13 mouse cellular contexts compared by ENCODE assay signal in the genomic region with DNA sequence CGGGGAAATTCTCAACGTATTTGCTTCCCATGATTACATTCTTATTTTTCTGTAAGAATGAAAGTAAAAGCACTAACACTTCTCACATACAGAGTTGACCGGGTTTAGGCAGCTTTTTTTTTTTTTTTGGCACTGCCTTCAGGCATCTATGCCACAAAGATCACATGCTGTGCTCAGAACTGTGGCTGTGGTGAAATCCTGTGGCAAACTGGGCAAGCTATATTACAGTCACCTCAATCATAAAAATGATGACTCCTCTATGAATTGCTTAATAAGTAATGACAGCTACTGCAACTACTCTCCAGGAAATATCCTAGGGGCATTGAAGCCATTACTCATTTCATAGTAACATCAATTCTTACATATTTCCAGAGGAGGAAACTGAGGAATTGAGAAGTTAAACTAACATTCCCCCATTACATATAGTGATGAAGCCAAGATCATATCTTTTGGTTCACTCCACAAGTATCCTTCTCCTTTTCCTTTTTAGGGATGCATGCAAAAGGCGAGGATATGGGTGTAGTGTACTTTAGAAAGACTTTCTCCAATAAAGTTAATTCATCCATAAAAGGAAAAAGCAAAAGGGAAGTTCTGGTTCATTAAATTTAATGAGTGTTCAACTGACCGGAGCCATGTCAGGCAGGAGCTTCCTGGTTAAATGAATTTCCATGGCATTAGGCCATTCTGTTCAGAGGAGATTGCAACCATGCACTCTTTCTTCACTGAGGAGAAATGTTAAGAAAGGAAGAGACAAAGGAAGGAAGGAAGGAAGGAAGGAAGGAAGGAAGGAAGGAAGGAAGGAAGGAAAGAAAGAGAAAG.
DNase-seq lines count a peak whose midpoint lies in the region.
"Had no signal": no experiment of that assay in that cellular context is flagged by ENCODE, and none has a peak within 500 bp of the region (broad histone marks: within the 10 kb centered on the region; RNA-seq: fewer than 3 reads in every experiment).

No protein-coding gene starts in this region.

- intact Hi-C loops in left cerebral cortex, postnatal 4 days (cut with DNase I): no loop called here
- intact Hi-C loops in heart, postnatal 14 days (cut with DNase I): no loop called here

- DNase-seq in adrenal gland, adult 8-10 months: peak; percentile 2
- DNase-seq in adrenal gland, postnatal 10 days: no peak
- peak; percentile 19 for DNase-seq in kidney, adult 9 months
- DNase-seq in kidney, adult 11 months: no peak
- DNase-seq in 3T3-L1 (ENCODE audit: low read depth, low spot score): peak; percentile 78
- DNase-seq in fat pad, adult 2 months (ENCODE audit: extremely low read depth, low read depth, low spot score): peak; percentile 74
- DNase-seq in left cerebral cortex, postnatal 4 days: no peak
- DNase-seq in heart, postnatal 14 days: no peak
- DNase-seq: B cell, adult 2 months; gastrocnemius, postnatal 25 days; heart, postnatal 4 days; lung, postnatal 14 days; right cerebral cortex, adult 18-20 months had no signal

Comparison
In these comparisons a context has a peak if more than half of its experiments do, and no peak if none do; other contexts are left out.
1. DNase-seq: peak in adrenal gland, adult 8-10 months (single experiment), kidney, adult 9 months (single experiment), 3T3-L1 (single experiment) and fat pad, adult 2 months (single experiment); none in adrenal gland, postnatal 10 days (single experiment), kidney, adult 11 months (single experiment), left cerebral cortex, postnatal 4 days (single experiment) and heart, postnatal 14 days (0 of 2).